Mouse (Mus musculus): Measurements from ENCODE around the gene Zfp512b.

DNA sequence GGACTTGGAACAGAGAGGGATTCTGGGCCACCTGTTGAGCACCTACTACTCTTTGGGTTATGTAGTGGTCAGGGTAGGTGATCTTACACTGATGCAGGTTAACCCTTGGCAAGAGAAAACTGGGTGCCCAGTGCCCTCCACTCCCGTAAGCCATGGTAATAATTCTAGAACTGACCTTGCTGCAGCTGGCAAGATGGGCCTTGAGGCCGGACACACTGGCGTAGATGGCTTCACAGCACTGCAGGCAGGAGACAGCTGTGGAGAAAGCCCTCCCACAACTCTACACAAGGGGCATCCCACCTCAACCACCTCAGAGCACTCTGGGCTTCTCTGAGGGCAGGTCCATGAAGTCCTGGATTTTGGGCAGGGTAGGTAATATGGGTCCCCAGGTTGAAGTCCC is 6.5 kb downstream of the Zfp512b start:
- TF ChIP-seq CTCF (IDR thresholded peaks at IDR 0.05; ENCODE audit: control insufficient read depth, insufficient read depth, insufficient read length) (no peak), USF1 (IDR thresholded peaks at IDR 0.05; ENCODE audit: low read depth) (no peak), FOSL1 (IDR thresholded peaks at IDR 0.05; ENCODE audit: insufficient read depth, low read length, poor library complexity, severe bottlenecking) (no peak), MAX (IDR thresholded peaks at IDR 0.05) (no peak)
